Mouse (Mus musculus) kidney, postnatal 36 days (tissue): Measurements from ENCODE around the gene Gm20388.
A peak's percentile ranks its signal among the peaks of the same experiment; 100 is the strongest.
"Not testable (repeated sequence)": the region's sequence is repeated elsewhere in the genome, so short reads cannot be mapped to it uniquely, and the experiment has no call there.

Experiments used
- DNase-seq, 2 experiments: peaks; one replicate each; pipeline ENCODE4 v3.0.0; 2021 to 2022; ENCODE audit warnings: mixed read lengths in 2 of 2

Gene Gm20388

DNA sequence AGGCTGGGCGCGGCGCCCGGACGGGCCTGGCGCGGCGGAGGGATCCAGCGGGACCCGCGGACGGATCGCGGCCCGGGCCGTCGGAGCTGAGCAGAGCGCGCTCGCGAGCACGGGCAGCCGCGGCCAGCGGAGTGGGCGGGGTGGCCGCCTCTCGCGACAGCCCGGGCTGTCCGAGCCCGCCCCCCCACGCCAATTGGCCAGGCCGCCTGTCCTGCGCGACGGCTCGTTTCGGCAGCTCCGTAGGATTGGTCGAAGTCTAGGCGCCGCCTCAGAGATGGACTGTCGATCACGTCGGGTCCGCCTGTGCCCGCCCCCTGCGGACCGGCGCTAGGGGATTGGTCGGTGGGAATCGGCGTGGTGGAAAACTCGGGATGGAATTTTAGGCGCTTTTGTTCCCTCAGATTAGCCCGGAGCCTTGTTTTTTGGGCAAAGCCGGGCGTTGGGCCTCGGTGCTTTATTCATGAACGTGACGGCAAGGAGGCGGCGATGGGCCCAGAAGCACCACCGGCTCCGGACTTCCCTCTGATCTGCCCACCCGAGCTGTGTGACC is 1742.2 kb downstream of the Gm20388 start, which contains the start of gene Zcchc14:
TSS of gene Zcchc14 (minus strand) at position 128 of the 550 bp plus-strand sequence.
- DNase-seq: peak; percentile 99

- DNase-seq: peak; percentile 47 to 56
Observed at GRCm38 (mm10) chr8:121653340-121654019, 1742.8 kb downstream of the Gm20388 start.

DNA sequence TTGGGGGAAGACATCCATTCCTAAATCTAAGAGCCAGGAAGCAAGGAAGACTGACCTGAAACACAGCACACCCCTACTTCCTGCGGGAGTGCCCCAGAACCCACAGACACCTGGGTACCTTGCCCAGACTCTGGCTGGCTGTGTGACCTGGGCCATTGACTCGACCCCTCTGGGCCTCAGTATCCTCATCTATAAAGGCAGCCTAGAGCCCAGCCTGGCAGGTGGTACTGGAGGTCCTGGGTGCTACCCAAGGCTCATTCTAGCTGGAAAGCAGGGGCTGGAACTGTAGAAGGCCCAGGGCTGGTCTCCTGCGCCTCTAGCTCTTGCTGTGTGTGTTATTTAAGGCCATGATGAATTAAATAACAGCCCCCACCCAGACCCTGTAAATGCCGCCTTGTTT is 1743.5 kb downstream of the Gm20388 start:
- no peak for DNase-seq

- no peak for DNase-seq
Observed at GRCm38 (mm10) chr8:121654966-121655494, 1744.4 kb downstream of the Gm20388 start.

GRCm38 (mm10) chr8:121660602-121661001 is 1750.0 kb downstream of the Gm20388 start:
- DNase-seq: peak; percentile 72 to 77

DNA sequence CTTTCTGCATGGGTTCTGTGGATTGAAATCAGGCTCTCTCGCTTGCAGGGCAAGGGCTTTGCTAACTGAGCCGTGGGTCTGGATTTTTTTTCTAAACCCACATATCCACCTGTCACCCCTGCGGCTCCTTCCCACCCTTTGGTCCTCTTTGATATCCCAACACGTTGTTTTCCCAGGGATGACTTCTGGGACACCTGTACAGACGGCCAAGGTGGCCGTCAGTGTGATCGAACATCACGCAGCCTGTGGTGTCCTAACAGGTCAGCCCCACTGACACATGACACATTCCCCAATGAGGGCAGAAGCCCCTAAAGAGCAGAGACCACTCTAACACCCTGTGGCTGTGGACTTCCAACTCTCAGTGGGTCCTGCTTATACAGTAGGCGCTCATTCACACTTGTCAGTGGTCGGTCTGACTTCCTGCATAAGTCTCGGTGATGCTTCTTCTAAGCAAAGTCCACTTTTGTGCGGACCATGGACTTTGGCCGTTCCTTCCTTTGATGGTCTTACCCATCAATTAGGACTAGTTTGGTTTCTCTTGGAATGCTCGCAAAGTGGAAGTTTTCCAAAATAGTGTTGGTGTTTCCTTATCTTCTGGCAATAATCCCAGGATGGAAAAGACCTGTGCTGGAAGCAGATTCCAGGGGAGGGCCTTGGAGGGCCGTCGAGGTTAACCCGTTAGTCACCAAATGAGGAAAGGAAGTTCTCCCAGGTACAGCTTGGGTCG is 1751.2 kb downstream of the Gm20388 start:
- DNase-seq: peak; percentile 73 to 81

- DNase-seq: no peak
Observed at GRCm38 (mm10) chr8:121663101-121663500, 1752.5 kb downstream of the Gm20388 start.

DNA sequence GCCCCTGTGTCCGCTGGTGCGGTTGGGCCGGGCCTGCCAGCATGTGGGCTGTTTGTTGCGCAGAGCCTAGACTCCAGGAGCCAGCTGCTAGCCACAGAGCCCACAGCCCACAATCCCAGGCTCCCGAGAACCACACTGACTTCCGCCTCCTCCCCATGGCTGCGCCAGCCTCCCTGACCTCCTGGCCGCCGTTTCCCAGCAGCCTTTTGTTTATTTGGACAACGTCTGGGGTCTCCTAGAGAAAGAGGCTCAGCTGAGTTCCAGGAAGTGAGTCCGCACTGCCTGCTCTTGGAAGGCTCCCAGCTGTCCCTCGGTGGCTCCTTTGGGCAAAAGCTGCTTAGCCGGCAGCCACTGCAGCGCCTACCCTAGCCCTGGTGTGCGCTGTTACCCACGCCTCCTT is 1754.7 kb downstream of the Gm20388 start:
- peak; percentile 82 to 83 for DNase-seq

DNA sequence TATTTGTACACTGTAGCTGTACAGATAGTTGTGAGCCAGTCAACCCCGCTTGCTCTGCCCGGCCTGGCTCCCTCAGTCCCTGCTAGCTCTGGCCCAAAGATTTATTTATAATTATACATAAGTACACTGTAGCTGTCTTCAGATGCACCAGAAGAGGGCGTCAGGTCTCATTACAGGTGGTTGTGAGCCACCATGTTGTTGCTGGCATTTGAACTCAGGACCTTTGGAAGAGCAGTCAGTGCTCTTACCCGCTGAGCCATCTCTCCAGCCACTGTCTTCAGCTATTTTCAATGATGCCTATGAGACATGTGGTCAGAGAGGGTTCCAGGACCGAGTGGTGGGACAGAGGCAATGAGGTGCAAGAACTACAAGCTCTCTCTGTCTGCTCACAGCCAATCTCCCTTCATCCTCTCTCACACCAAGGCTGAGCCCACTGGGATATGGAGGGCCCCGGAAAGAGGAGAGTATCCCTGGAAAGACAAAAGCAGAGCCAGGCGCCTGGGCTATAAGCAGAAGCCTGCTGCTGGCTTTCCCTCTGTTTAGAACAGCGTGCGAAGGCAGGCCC is 1757.4 kb downstream of the Gm20388 start:
- DNase-seq: not testable (repeated sequence)

GRCm38 (mm10) chr8:121668553-121668952 is 1757.9 kb downstream of the Gm20388 start:
- DNase-seq: no peak

- DNase-seq: peak in 1 of 2 experiments; percentile 35
Observed at GRCm38 (mm10) chr8:121669208-121669607, 1758.6 kb downstream of the Gm20388 start.

- no peak for DNase-seq
Observed at GRCm38 (mm10) chr8:121673153-121673552, 1762.5 kb downstream of the Gm20388 start.

DNA sequence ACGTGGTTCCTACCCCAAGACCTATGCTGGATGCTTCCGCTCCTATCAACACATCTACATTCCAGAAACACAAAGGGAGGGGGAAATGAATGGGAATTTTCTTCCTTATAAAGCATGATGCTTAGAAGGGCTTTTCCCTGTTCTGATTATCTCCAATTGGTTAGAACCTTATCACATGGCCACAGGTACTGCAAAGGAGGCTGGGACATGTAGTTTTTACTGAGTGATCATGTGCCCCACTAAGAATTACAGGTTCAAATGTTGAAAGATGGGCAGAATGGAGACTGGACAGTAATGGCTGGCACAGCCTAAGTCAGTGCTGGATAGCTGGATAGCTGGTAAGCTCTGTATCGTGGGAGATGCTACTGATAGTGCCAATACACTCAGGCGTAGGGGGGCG is 1763.3 kb downstream of the Gm20388 start:
- DNase-seq: no peak

DNA sequence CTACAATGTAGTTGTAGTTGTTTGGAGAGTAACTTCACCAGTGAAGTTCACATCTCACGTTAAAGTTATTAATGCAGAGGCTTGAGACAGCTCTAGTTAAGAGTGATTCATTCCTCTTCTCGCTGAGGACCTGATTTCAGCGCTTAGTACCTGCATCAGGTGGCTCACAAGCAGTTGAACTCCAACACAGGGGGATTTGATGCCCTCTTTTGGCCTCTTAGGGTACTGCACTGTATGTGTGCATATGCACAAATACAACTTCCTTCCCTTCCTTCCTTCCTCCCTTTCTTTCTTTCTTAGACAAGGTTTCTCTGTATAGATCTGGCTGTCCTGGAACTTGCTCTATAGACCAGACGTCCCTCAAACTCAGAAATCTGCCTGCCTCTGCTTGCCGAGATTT is 1763.9 kb downstream of the Gm20388 start:
- peak; percentile 72 to 79 for DNase-seq

DNA sequence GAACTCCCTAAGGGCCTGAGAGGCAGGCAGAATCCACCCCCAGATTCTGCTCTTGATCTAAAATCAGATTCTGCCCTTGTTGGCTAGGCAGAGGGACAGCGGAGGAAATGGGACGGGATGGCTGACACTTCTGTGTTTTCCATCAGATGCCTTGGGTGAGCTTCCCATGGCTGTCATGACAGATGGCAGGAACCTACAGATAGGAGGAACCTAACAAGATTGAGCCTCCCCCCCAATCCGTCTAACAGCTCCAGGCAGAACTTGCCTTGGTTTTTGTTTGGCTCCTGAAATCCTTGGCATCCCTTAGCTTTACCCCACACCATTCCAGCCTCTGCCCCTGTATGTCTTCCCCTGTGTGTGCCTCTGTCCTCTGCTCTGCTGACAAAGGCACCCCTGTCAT is 1764.5 kb downstream of the Gm20388 start:
- DNase-seq: no peak

DNA sequence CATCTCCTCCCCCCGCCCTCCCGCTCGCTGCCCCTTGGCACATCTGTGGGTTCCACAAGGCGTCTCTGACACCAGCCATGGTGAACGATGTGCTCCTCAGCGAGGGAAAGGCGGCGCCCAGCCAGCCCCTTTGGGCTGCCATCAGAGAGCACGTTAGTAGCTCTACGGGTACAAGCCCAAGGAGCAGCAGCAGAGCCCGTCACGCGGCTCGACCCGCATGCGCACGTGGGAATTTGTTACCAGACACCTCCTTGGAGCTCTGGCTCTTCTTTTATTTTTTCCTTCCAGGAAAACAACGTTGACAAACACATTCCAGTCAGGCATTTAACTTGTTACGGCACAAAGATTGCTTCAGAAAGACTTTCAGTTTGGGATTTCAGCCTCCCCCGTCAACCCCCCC is 1765.1 kb downstream of the Gm20388 start:
- DNase-seq: peak; percentile 85 to 86

DNA sequence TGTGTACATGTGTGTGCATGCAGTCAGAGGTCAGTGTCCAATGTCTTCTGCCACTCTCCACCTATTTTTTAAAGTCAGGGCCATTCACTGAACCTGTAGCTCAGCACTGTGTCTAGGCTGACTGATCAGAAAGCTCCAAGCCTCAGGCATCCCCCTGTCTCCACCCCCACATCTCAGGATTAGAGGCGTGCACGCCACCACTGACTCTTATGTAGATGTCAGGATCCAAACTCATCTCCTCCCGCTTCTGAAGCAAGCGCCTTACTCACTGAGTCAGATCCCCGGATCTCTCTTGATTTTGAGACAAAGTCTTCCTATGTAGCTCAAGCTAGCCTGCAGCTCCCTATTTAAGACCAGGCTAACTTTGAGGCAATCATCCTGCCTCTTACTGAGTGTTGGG is 1768.1 kb downstream of the Gm20388 start:
- DNase-seq: no peak

- no peak for DNase-seq
Observed at GRCm38 (mm10) chr8:121680896-121681295, 1770.3 kb downstream of the Gm20388 start.

GRCm38 (mm10) chr8:121681457-121681856 is 1770.8 kb downstream of the Gm20388 start:
- DNase-seq: no peak

DNA sequence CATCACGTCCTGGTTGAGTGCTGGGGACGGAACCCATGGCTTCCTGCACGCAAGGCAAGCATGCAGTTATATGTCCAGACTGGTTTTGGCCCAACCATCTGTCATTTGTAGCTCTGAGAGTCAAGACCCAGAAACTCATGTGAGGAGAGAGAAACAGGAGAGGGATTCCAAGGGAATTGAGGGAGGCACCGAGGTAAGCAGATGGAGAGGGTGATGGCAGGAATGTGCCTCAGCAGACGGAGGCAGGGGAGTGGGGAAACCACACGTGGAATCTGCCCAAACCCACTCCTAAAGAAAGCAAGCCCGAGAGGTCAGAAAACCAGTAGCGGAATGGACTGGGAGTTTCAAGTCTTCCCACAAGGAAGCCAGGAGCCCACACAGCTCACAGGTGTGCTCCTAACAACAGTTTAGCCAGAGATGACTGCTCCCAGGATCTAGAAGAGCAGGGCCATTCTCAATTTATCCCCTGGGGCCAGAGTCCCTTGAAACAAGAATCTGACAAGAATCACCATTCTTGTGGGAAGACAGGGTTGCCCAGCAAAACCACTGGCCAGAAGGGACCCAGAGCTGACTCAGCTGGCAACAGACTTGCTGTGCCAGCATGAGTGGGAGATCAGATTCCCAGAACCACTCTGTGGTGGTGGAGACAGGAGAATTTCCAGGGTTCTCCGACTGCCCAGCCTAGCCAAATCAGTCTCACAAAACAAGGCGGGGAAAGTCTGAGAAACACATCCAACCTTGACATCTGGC is 1772.6 kb downstream of the Gm20388 start:
- no peak for DNase-seq

- DNase-seq: peak; percentile 74 to 93
Observed at GRCm38 (mm10) chr8:121685419-121685818, 1774.8 kb downstream of the Gm20388 start.

- DNase-seq: no peak
Observed at GRCm38 (mm10) chr8:121687455-121688161, 1777.0 kb downstream of the Gm20388 start.
